Mouse (Mus musculus): ENCODE measurements around the gene Prrg2.

DNA sequence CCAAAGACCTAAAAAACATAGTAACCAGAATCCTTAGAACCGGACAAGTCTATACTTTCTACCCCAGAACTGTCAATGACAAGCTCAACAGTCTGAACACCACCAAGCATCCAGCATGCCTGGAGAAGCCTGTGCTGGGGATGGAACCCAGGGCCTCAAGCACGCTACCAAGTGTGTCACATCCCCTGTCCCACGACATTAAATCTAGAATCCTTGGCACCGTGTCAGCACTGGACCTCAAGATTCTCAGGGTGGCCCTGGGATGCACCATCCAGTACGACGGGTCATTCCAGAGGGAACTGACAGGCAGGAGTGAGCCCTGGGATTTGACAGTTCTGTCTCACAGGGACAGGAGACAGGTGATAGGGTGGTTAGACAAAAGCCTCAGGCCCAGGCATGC, 32.5 kb downstream of the Prrg2 start:
- TF ChIP-seq TAL1 (IDR thresholded peaks at IDR 0.05; ENCODE audit: low read length), result no peak
- TF ChIP-seq GATA1 (IDR thresholded peaks at IDR 0.05; ENCODE audit: low read length), result no peak
